Comparison of ENCODE assay signal across 8 mouse cellular contexts in the genomic region with DNA sequence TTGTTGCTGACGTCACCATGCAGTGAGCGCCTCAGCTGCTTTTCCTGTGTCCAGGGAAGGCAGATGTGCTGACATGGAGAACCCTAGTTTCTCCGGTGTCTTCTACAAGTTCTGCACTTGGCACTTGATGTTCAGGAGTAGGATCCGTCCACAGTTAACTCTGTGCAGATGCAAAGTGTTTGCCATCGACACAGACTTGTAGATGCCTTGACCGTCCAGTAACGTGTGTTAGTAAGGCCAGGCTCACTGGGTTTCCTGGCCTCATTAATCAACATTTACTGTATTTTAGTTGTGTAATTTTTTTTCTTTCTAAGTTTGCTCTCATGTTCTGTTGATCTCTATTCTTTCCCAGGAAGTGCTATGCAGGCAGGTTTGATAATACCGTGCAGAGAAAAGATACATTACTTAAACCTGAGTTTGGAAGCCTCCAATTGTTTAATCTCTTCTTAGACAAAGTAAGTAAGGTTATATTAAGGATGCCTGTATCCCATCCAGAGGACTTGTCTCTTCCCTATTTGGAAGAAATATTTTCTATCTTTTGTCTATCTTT. TPM values are rescaled to one million over a fixed set of nuclear protein-coding genes. Genes with fewer than 3 reads are reported as not detected.
DNase-seq lines count a peak whose midpoint lies in the region; ATAC-seq and TF ChIP-seq lines count a peak whose summit lies in the region.
"Not testable (repeated sequence)": the region's sequence is repeated elsewhere in the genome, so short reads cannot be mapped to it uniquely, and the experiment has no call there.

No protein-coding gene starts in this region.

- TF ChIP-seq CTCF in G1E (IDR thresholded peaks at IDR 0.05; ENCODE audit: low read depth, low read length), result not testable (repeated sequence)

- peak overlapping the region; percentile 71 for H3K4me3 ChIP-seq in G1E (ENCODE audit: low read depth, low read length)
- H3K4me3 ChIP-seq in hindbrain, embryonic 16.5 days (ENCODE audit: low read length), result peak overlapping the region; percentile 49
- H3K4me3 ChIP-seq in lung, embryonic 15.5 days, result peak overlapping the region; percentile 55
- H3K4me3 ChIP-seq in neural tube, embryonic 13.5 days, result peak overlapping the region; percentile 48

- WGBS in hindbrain, embryonic 16.5 days, result 12% methylated on average over 6 of the region's 8 CpGs
- WGBS in lung, embryonic 15.5 days, result 7% methylated on average over 6 of the region's 8 CpGs
- WGBS in neural tube, embryonic 13.5 days, result 13% methylated on average over 6 of the region's 8 CpGs

- H3K9me3 ChIP-seq in G1E (replicated peaks); hindbrain, embryonic 16.5 days (ENCODE audit: control insufficient read depth, low read length); lung, embryonic 15.5 days; neural tube, embryonic 13.5 days: not testable (repeated sequence)

- ATAC-seq in G1E (ENCODE audit: extremely low read depth, insufficient number of reproducible peaks, low FRiP score, poor library complexity, severe bottlenecking), result peak; percentile 3; the same call in 1 of the 2 replicates
- ATAC-seq in hindbrain, embryonic 16.5 days; lung, embryonic 15.5 days (ENCODE audit: borderline replicate concordance, extremely low read depth, low FRiP score, low TSS enrichment); neural tube, embryonic 13.5 days (ENCODE audit: low read depth): not testable (repeated sequence)

- H3K9ac ChIP-seq in hindbrain, embryonic 16.5 days (ENCODE audit: low read depth, low read length), result peak overlapping the region; percentile 53
- H3K9ac ChIP-seq in lung, embryonic 15.5 days, result peak overlapping the region; percentile 22; the same call in 1 of the 2 replicates
- peak overlapping the region; percentile 64 for H3K9ac ChIP-seq in neural tube, embryonic 13.5 days

- 0 out of 2 replicates have a peak overlapping the region, but pooled peaks have one; percentile 44 for H3K27ac ChIP-seq in hindbrain, embryonic 16.5 days (ENCODE audit: low read depth, low read length)
- H3K27ac ChIP-seq in lung, embryonic 15.5 days, result peak overlapping the region; percentile 16; the same call in 1 of the 2 replicates
- peak overlapping the region; percentile 69 for H3K27ac ChIP-seq in neural tube, embryonic 13.5 days (replicated peaks)

- not testable (repeated sequence) for H3K27me3 ChIP-seq in G1E (ENCODE audit: insufficient read depth, low read length); hindbrain, embryonic 16.5 days (replicated peaks; ENCODE audit: control insufficient read depth, insufficient read depth, low read length); lung, embryonic 15.5 days; neural tube, embryonic 13.5 days

- H3K4me2 ChIP-seq in hindbrain, embryonic 16.5 days (ENCODE audit: low read length), result peak overlapping the region; percentile 57
- H3K4me2 ChIP-seq in lung, embryonic 15.5 days, result peak overlapping the region; percentile 53
- H3K4me2 ChIP-seq in neural tube, embryonic 13.5 days, result peak overlapping the region; percentile 58

- not testable (repeated sequence) for H3K36me3 ChIP-seq in G1E (replicated peaks); hindbrain, embryonic 16.5 days (ENCODE audit: control insufficient read depth, insufficient read depth, low read length); lung, embryonic 15.5 days
- peaks cover 20% of the 10 kb centered on the region for H3K36me3 ChIP-seq in neural tube, embryonic 13.5 days

- not testable (repeated sequence) for H3K4me1 ChIP-seq in G1E (ENCODE audit: insufficient read depth, low read depth, low read length); hindbrain, embryonic 16.5 days (ENCODE audit: control insufficient read depth, insufficient read depth, low read depth, low read length); lung, embryonic 15.5 days
- peaks cover 11% of the 10 kb centered on the region for H3K4me1 ChIP-seq in neural tube, embryonic 13.5 days (replicated peaks)

- not testable (repeated sequence) for DNase-seq in G1E (ENCODE audit: low spot score)
- DNase-seq in embryo, embryonic 10.5 days (ENCODE audit: low spot score), result peak; percentile 6
- DNase-seq in gastrocnemius, adult 18-20 months (ENCODE audit: low spot score), result peak; percentile 9
- peak; percentile 36 for DNase-seq in layer of hippocampus, adult 9-10 months (ENCODE audit: low spot score)
- DNase-seq in thymus, postnatal 0 days (ENCODE audit: low spot score), result peak; percentile 35

RNA-seq across cellular contexts. Expression of gene Zfp959, which starts 0.6 kb away (rescaled TPM):
- total RNA-seq in G1E (2014; fragmentation: Nextera tagmentation) (14.7 and 21.5 TPM in 2 replicates), G1E (2017) (17.8 and 19.9 TPM in 2 replicates)
- polyA plus RNA-seq in G1E (2012), result 1.2 and 1.3 TPM in 2 replicates
- 1 to 10 TPM; 4.0 TPM for total RNA-seq in gastrocnemius, adult 18-20 months (2021)
- polyA plus RNA-seq in hindbrain, embryonic 16.5 days (2015; fragmentation: Nextera tagmentation; extraction: Ambion mirVana), result 12.7 and 14.7 TPM in 2 replicates
- 12.2 and 13.4 TPM in 2 replicates for polyA plus RNA-seq in lung, embryonic 15.5 days (2015; fragmentation: Nextera tagmentation; extraction: Ambion mirVana)
- 15.6 and 18.9 TPM in 2 replicates for polyA plus RNA-seq in neural tube, embryonic 13.5 days (2015; fragmentation: Nextera tagmentation; extraction: Ambion mirVana)
- 12.1 and 16.9 TPM in 2 replicates for polyA plus RNA-seq in thymus, postnatal 0 days (2015; fragmentation: Nextera tagmentation; extraction: Ambion mirVana)

RNA-seq across cellular contexts. Expression of gene Zfp119a, which starts 13.8 kb away (rescaled TPM):
- 7.7 and 10.0 TPM in 2 replicates for total RNA-seq in G1E (2014; fragmentation: Nextera tagmentation)
- total RNA-seq in G1E (2017), result 8.4 TPM in 2 replicates
- polyA plus RNA-seq in G1E (2012), result 0.09 and 0.26 TPM in 2 replicates
- 1 to 10 TPM; 3.8 to 4.0 TPM for total RNA-seq in gastrocnemius, adult 18-20 months (2021)
- polyA plus RNA-seq in hindbrain, embryonic 16.5 days (2015; fragmentation: Nextera tagmentation; extraction: Ambion mirVana), result 10.5 and 12.1 TPM in 2 replicates
- polyA plus RNA-seq in lung, embryonic 15.5 days (2015; fragmentation: Nextera tagmentation; extraction: Ambion mirVana), result 8.5 and 9.1 TPM in 2 replicates
- 10.1 and 11.9 TPM in 2 replicates for polyA plus RNA-seq in neural tube, embryonic 13.5 days (2015; fragmentation: Nextera tagmentation; extraction: Ambion mirVana)
- polyA plus RNA-seq in thymus, postnatal 0 days (2015; fragmentation: Nextera tagmentation; extraction: Ambion mirVana), result 6.5 and 7.2 TPM in 2 replicates

RNA-seq across cellular contexts. Expression of gene Zfp119b, which starts 56.8 kb away (rescaled TPM):
- total RNA-seq in G1E (2014; fragmentation: Nextera tagmentation), result 2.2 and 4.2 TPM in 2 replicates
- total RNA-seq in G1E (2017), result 7.8 and 10.0 TPM in 2 replicates
- 0.22 and 0.39 TPM in 2 replicates for polyA plus RNA-seq in G1E (2012)
- total RNA-seq in gastrocnemius, adult 18-20 months (2021), result 1 to 10 TPM; 3.0 to 3.2 TPM
- polyA plus RNA-seq in hindbrain, embryonic 16.5 days (2015; fragmentation: Nextera tagmentation; extraction: Ambion mirVana), result 6.9 and 8.7 TPM in 2 replicates
- 6.7 and 6.8 TPM in 2 replicates for polyA plus RNA-seq in lung, embryonic 15.5 days (2015; fragmentation: Nextera tagmentation; extraction: Ambion mirVana)
- 9.0 and 9.6 TPM in 2 replicates for polyA plus RNA-seq in neural tube, embryonic 13.5 days (2015; fragmentation: Nextera tagmentation; extraction: Ambion mirVana)
- polyA plus RNA-seq in thymus, postnatal 0 days (2015; fragmentation: Nextera tagmentation; extraction: Ambion mirVana), result 5.6 and 6.0 TPM in 2 replicates

RNA-seq across cellular contexts. Expression of gene Ebi3, which starts 60.0 kb away (rescaled TPM):
- total RNA-seq in G1E (2014; fragmentation: Nextera tagmentation), result 0.63 and 0.98 TPM in 2 replicates
- 1.6 and 2.0 TPM in 2 replicates for total RNA-seq in G1E (2017)
- polyA plus RNA-seq in G1E (2012), result 2.5 and 2.6 TPM in 2 replicates
- total RNA-seq in gastrocnemius, adult 18-20 months (2021), result under 1 TPM; 0.27 to 0.38 TPM
- polyA plus RNA-seq in hindbrain, embryonic 16.5 days (2015; fragmentation: Nextera tagmentation; extraction: Ambion mirVana), result 6.3 and 7.2 TPM in 2 replicates
- 1.4 and 2.1 TPM in 2 replicates for polyA plus RNA-seq in lung, embryonic 15.5 days (2015; fragmentation: Nextera tagmentation; extraction: Ambion mirVana)
- 4.1 and 5.1 TPM in 2 replicates for polyA plus RNA-seq in neural tube, embryonic 13.5 days (2015; fragmentation: Nextera tagmentation; extraction: Ambion mirVana)
- polyA plus RNA-seq in thymus, postnatal 0 days (2015; fragmentation: Nextera tagmentation; extraction: Ambion mirVana), result 5.2 and 6.1 TPM in 2 replicates

Comparison
In these comparisons a context has a peak if more than half of its experiments do, and no peak if none do; other contexts are left out.
1. H3K27ac ChIP-seq: peak in every context shown above with its lines; median percentile 69 in neural tube, embryonic 13.5 days; 44 in hindbrain, embryonic 16.5 days; 16 in lung, embryonic 15.5 days.